Mouse (Mus musculus): Measurements from ENCODE around the gene Metap2.

DNA sequence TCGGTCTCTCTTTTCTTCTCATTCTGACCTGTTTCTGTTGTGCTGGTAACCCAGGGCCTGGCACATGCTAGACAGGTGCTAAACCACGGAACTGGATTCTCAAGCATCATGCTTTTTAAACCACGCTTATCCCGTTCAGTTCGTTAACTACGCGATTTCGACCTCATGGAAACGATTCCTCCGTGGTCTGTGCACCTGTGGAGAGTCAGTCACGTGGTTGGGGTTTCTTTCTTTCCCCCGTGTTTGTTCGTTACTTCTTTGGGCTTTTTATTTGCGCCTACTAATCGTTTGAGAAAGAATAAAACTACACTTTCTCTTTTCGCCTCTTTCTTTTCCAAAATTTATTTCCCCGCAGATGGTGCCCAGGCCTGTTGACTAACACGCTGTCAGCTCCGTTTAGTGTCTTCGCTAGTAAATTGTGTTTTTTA, 42.0 kb upstream of the Metap2 start:
- TF ChIP-seq CTCF (IDR thresholded peaks at IDR 0.05; ENCODE audit: low read depth): no peak
- no peak for TF ChIP-seq EP300 (optimal IDR thresholded peaks at IDR 0.05)

Data from stomach, postnatal 0 days (tissue).